Mouse (Mus musculus) central nervous system, embryonic 18 days (tissue): ENCODE results near the gene Olfr554. TPM values are rescaled to one million over a fixed set of nuclear protein-coding genes. Genes with fewer than 3 reads are reported as not detected.

Experiments used
- polyA plus RNA-seq: library from polyadenylated mRNA; depleted of rRNA; stranded (reverse); fragments of >200 nt; gene quantifications from 2 replicates; pipeline ENCODE4 v1.2.3, GENCODE M21; 2012; rRNA removed

The Olfr554 gene
- polyA plus RNA-seq: not detected in 2 replicates

DNA sequence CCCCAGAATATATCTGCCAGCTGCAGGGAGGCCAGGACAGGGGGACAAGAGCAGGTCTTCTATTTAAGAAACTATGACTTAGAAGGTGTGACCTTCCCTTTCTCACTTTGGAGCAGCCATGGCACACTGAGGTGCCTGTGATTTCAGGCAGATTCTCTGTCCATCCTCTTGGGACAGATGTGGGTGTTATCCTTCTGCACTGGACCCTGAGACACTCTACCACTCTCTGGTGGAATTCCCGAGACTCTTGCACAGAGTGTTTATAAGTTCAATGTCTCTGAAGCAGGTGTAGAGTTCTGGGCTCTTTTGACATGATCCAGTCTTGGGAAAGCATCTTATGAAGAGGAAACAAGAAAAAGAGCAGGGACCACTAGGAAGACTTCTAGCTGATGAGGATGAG, at the start of gene Olfr554:
Olfr554 (plus strand) TSS at position 301 of the 400 bp plus-strand sequence.

GRCm38 (mm10) chr7:102591786-102592185, 46.4 kb upstream of the Olfr554 start, which contains the start of gene Olfr551:
Gene Olfr551 (minus strand): TSS chr7:102591886.

DNA sequence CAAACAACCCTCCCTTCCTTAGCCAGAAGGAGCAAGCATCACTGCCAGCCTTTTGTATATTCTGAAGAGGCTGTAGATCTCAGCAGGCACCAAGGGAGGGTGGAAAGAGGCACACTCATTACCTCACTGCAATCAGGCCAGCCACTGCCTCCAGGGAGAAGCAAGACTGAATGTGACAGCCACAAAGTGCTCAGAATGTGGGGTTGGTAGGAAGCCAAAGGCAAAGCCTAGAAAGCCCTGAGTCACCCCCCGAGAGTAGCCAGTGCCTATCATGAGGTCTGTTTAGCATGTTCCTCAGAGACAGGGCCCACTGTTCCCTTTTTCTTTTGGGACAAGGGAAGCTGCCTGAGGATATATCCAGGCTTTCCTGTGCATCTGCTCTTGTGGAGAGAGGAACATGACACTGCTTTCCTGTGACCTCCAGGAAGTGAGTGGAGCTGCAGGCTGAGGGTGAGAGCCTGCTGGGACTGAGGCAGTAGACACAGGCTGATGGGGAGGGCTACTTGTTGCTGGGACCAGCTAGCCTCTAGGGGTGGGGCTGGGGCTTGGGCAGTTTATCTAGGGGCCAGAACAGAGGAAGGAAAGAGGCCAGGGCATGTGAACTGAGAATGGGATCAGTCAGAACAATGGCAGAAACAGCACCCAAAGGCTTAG, 40.7 kb upstream of the Olfr554 start, which contains the start of gene Olfr552:
Olfr552 (plus strand) TSS at position 393 of the 654 bp plus-strand sequence.

DNA sequence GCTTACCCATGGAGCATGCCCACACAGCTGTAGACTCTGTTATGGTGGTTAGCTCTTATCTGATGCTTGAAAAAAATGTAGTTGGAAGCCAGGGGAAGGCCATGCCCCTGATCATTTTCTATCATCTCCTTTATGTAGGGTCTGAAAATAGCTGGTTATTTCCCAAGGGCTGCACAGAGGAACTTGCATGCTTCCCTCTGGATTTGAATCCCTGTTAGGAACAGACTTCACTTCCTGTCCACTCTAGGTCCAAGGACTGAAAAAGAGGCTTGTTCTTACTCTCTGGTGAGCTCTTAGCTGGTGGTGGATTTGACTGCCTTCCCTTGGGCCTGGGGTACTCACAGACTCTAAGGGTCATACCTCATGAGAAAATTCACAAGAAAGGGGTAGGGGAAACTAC, 20.1 kb upstream of the Olfr554 start, which contains the start of gene Olfr553:
Olfr553 (minus strand) TSS at position 101 of the 400 bp plus-strand sequence.

GRCm38 (mm10) chr7:102658523-102658922, 20.3 kb downstream of the Olfr554 start, which contains the start of gene Olfr555:
Gene Olfr555 (plus strand): TSS chr7:102658823.

GRCm38 (mm10) chr7:102664599-102664998, 26.4 kb downstream of the Olfr554 start, which contains the start of gene Olfr556:
Gene Olfr556 (plus strand): TSS chr7:102664899.

DNA sequence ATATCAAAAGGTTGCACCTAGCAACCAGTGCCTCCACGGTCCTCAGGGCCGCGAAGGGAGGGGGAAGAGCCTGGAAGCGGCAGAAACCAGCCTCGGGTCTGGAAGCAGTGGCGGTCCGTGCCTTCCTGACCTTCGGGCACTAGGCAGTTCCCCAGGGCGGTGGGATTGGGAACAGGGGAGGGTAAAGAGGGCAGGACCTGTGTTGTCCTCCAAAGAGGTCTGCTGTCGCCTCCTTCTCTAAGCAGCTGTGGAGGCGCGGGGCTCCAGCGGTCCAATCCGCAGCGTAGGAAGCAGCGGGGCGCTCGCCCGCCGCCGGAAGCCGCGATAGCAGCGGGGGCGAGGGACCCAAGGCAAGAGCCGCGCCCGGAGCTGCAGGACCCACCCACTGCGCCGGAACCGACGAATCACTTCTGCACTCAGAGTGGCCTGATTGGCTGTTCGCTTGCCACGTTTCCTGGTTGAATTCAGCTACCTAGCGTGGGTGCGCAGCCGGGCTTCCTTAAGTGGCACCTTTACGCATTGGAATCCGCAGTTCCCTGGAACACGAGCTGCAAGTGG, 48.8 kb downstream of the Olfr554 start, which contains the start of gene Trim68:
Trim68 (minus strand) TSS at position 384 of the 558 bp plus-strand sequence.

Other genes starting within 250 kb of the Olfr554 start
- gene Rrm1, start 196.7 kb upstream of the Olfr554 start, polyA plus RNA-seq: 26.3 and 30.2 TPM in 2 replicates
- gene Olfr543, start 156.8 kb upstream of the Olfr554 start, polyA plus RNA-seq: not detected in 2 replicates
- gene Olfr544, start 150.1 kb upstream of the Olfr554 start, polyA plus RNA-seq: not detected in 2 replicates
- gene Olfr545, start 138.9 kb upstream of the Olfr554 start, polyA plus RNA-seq: 0.05 TPM in 1 of 2 replicates, not detected in the other
- not detected in 2 replicates for gene Olfr547, start 103.7 kb upstream of the Olfr554 start, polyA plus RNA-seq
- not detected in 2 replicates for gene Olfr548-ps1, start 97.5 kb upstream of the Olfr554 start, polyA plus RNA-seq
- gene Olfr549, start 88.6 kb upstream of the Olfr554 start, polyA plus RNA-seq: not detected in 2 replicates
- 1.8 and 2.0 TPM in 2 replicates for gene Trim21, start 72.9 kb upstream of the Olfr554 start, polyA plus RNA-seq
- gene Olfr550, start 67.0 kb upstream of the Olfr554 start, polyA plus RNA-seq: not detected in 2 replicates
- gene Olfr551, start 46.5 kb upstream of the Olfr554 start, polyA plus RNA-seq: not detected in 2 replicates
- gene Olfr552, start 40.7 kb upstream of the Olfr554 start, polyA plus RNA-seq: not detected in 2 replicates
- not detected in 2 replicates for gene Olfr553, start 20.2 kb upstream of the Olfr554 start, polyA plus RNA-seq
- not detected in 2 replicates for gene Olfr555, start 20.4 kb downstream of the Olfr554 start, polyA plus RNA-seq
- not detected in 2 replicates for gene Olfr556, start 26.5 kb downstream of the Olfr554 start, polyA plus RNA-seq
- 13.5 and 14.2 TPM in 2 replicates for gene Trim68, start 48.9 kb downstream of the Olfr554 start, polyA plus RNA-seq
- gene Olfr557, start 57.5 kb downstream of the Olfr554 start, polyA plus RNA-seq: not detected in 2 replicates
- gene Olfr558, start 63.8 kb downstream of the Olfr554 start, polyA plus RNA-seq: 0.05 and 0.15 TPM in 2 replicates
- gene Olfr33, start 80.6 kb downstream of the Olfr554 start, polyA plus RNA-seq: not detected in 2 replicates
- not detected in 2 replicates for gene Olfr559, start 89.1 kb downstream of the Olfr554 start, polyA plus RNA-seq
- not detected in 2 replicates for gene Olfr560, start 120.9 kb downstream of the Olfr554 start, polyA plus RNA-seq
- 0.13 and 0.17 TPM in 2 replicates for gene Olfr78, start 121.0 kb downstream of the Olfr554 start, polyA plus RNA-seq
- not detected in 2 replicates for gene Olfr561, start 132.8 kb downstream of the Olfr554 start, polyA plus RNA-seq
- not detected in 2 replicates for gene Olfr564, start 165.0 kb downstream of the Olfr554 start, polyA plus RNA-seq
- not detected in 2 replicates for gene Olfr566, start 220.3 kb downstream of the Olfr554 start, polyA plus RNA-seq
- not detected in 2 replicates for gene Olfr568, start 238.7 kb downstream of the Olfr554 start, polyA plus RNA-seq